Mouse (Mus musculus) heart, adult 11 months (tissue): ENCODE measurements around the gene Lima1.
"Not testable (repeated sequence)": the region's sequence is repeated elsewhere in the genome, so short reads cannot be mapped to it uniquely, and the experiment has no call there.

Experiments used
- DNase-seq: peaks from one replicate; pipeline ENCODE4 v3.0.0; 2022

Gene Lima1

GRCm38 (mm10) chr15:99875334-99875869 is at the start of gene Lima1:
Lima1 (minus strand) TSS chr15:99875456.
- DNase-seq, result peak; percentile 99

GRCm38 (mm10) chr15:99919601-99920158 is 44.4 kb upstream of the Lima1 start:
- no peak for DNase-seq

- no peak for DNase-seq
Measured at GRCm38 (mm10) chr15:99917264-99917663, 42.0 kb upstream of the Lima1 start.

GRCm38 (mm10) chr15:99914613-99915012 is 39.4 kb upstream of the Lima1 start:
- DNase-seq, result no peak

- no peak for DNase-seq
Measured at GRCm38 (mm10) chr15:99911785-99912184, 36.5 kb upstream of the Lima1 start.

- peak; percentile 87 for DNase-seq
Measured at GRCm38 (mm10) chr15:99909339-99909996, 34.2 kb upstream of the Lima1 start.

- no peak for DNase-seq
Measured at GRCm38 (mm10) chr15:99907514-99907913, 32.3 kb upstream of the Lima1 start.

GRCm38 (mm10) chr15:99907041-99907440 is 31.8 kb upstream of the Lima1 start:
- DNase-seq, result no peak

- peak; percentile 90 for DNase-seq
Measured at GRCm38 (mm10) chr15:99904841-99905240, 29.6 kb upstream of the Lima1 start.

GRCm38 (mm10) chr15:99904333-99904732 is 29.1 kb upstream of the Lima1 start:
- DNase-seq, result peak; percentile 97

- DNase-seq, result no peak
Measured at GRCm38 (mm10) chr15:99903227-99903626, 28.0 kb upstream of the Lima1 start.

GRCm38 (mm10) chr15:99902786-99903185 is 27.5 kb upstream of the Lima1 start:
- no peak for DNase-seq

GRCm38 (mm10) chr15:99896621-99897020 is 21.4 kb upstream of the Lima1 start:
- DNase-seq, result no peak

GRCm38 (mm10) chr15:99891355-99891754 is 16.1 kb upstream of the Lima1 start:
- no peak for DNase-seq

- DNase-seq, result no peak
Measured at GRCm38 (mm10) chr15:99890412-99891236, 15.4 kb upstream of the Lima1 start.

GRCm38 (mm10) chr15:99889275-99889874 is 14.1 kb upstream of the Lima1 start:
- DNase-seq, result no peak

- not testable (repeated sequence) for DNase-seq
Measured at GRCm38 (mm10) chr15:99887130-99887529, 11.9 kb upstream of the Lima1 start.

- peak; percentile 92 for DNase-seq
Measured at GRCm38 (mm10) chr15:99884038-99884437, 8.8 kb upstream of the Lima1 start.

- no peak for DNase-seq
Measured at GRCm38 (mm10) chr15:99878541-99878940, 3.3 kb upstream of the Lima1 start.

- peak; percentile 96 for DNase-seq
Measured at GRCm38 (mm10) chr15:99874612-99875333, 483 bp downstream of the Lima1 start.

- DNase-seq, result no peak
Measured at GRCm38 (mm10) chr15:99872543-99872942, 2.7 kb downstream of the Lima1 start.

GRCm38 (mm10) chr15:99867654-99868053 is 7.6 kb downstream of the Lima1 start:
- DNase-seq, result peak; percentile 93
